Mouse (Mus musculus) intestine, embryonic 14.5 days (tissue): ENCODE measurements around the gene Rex1bd. TPM values are rescaled to one million over a fixed set of nuclear protein-coding genes. Genes with fewer than 3 reads are reported as not detected.
A peak's percentile ranks its signal among the peaks of the same experiment; 100 is the strongest.

Experiments
- ATAC-seq: fragments of 200-750 bp; cut with Nextera tagmentation; replicated peaks from 2 replicates; pipeline ENCODE4 v1.8.0; 2017; ENCODE audit warnings: low read depth, moderate number of reproducible peaks, moderate TSS enrichment, moderate library complexity; ENCODE audit not compliant: low FRiP score, low TSS enrichment
- DNase-seq: peaks from one replicate; pipeline ENCODE4 v3.0.0-alpha.2; 2018; ENCODE audit warnings: low spot score
- H3K27ac ChIP-seq: fragments of 300-500 bp; sonication (generic); 2 replicates; pipeline ENCODE4 v1.5.1; 2014; ENCODE audit warnings: low read depth, mild to moderate bottlenecking, control low read depth
- H3K27me3 ChIP-seq: fragments of 300-500 bp; sonication (generic); replicated peaks from 2 replicates; pipeline ENCODE4 v1.6.1; 2014; ENCODE audit warnings: low read length, control low read depth; ENCODE audit not compliant: control insufficient read depth, insufficient read depth
- H3K36me3 ChIP-seq: fragments of 300-500 bp; sonication (generic); 2 replicates; pipeline ENCODE4 v1.6.1; 2014; ENCODE audit warnings: low read length, control low read depth; ENCODE audit not compliant: control insufficient read depth, insufficient read depth
- H3K4me1 ChIP-seq: fragments of 300-500 bp; sonication (generic); replicated peaks from 2 replicates; pipeline ENCODE4 v1.6.1; 2014; ENCODE audit warnings: low read length, control low read depth, mixed read lengths; ENCODE audit not compliant: control insufficient read depth, insufficient read depth
- H3K4me2 ChIP-seq: fragments of 300-500 bp; sonication (generic); 2 replicates; pipeline ENCODE4 v1.6.1; 2014; ENCODE audit warnings: low read length
- H3K4me3 ChIP-seq: fragments of 300-500 bp; sonication (generic); 2 replicates; pipeline ENCODE4 v1.5.1; 2014; ENCODE audit warnings: low read depth, low read length, control low read depth, mixed read lengths
- H3K9ac ChIP-seq: fragments of 300-500 bp; sonication (generic); 2 replicates; pipeline ENCODE4 v1.6.1; 2014; ENCODE audit warnings: mild to moderate bottlenecking, low read length
- H3K9me3 ChIP-seq: fragments of 300-500 bp; sonication (generic); 2 replicates; pipeline ENCODE4 v1.6.1; 2016; ENCODE audit warnings: low read length, control low read depth; ENCODE audit not compliant: control insufficient read depth
- WGBS: fragments of 180-500 bp; shearing (Covaris S2); extraction: QIAGEN DNeasy Blood & Tissue Kit; methylation state at CpG from one replicate; pipeline ENCODE4 v1.1.7; 2014; 5-methylcytosine and 5-hydroxymethylcytosine counted together
- polyA plus RNA-seq: library from polyadenylated mRNA; unstranded; fragments of >200 nt; fragmentation: Nextera tagmentation; extraction: Ambion mirVana; gene quantifications from 2 replicates; pipeline ENCODE4 v1.2.1, GENCODE M21; 2014

The Rex1bd gene
- polyA plus RNA-seq, 1 experiment from 2014 or later, result 136 TPM

DNA sequence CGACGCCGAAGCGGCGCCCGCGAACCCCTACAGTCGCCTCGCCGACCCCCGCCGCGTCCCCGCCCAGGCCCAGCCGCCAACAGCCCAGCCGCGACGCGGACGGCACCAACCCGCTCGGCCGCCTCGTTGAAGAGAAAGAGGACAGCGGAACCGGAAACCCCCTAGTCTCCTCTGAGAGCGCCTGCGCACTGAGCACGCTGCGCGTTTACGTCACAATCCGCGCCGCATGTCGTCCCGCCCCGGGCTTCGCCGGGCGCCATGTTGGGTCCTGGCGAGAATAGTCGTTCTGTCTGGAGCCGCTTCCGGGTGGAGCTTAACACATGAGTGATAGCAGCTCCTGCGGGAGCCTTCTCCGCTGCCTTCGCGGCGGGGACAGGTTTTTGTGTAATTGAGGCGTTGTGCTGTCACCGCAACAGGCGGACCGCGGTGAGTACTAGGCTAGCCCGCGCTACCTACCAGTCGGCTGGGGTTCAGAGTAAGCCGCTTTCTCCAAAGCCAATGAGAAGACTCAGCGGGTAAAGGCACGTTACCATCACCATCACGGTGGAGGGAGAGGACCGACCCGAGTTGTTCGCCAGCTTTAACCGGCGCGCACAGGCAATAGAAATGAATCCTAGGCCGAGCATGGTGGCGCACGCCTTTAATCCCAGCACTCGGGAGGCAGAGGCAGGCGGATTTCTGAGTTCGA is 3.8 kb upstream of the Rex1bd start, which contains the start of gene Uba52:
Uba52 (minus strand) TSS at position 574 of the 688 bp plus-strand sequence.
- Histone ChIP-seq H3K4me1 (peaks cover 15% of the 10 kb centered on the region), H3K4me2 (peak within 1 kb of the TSS; percentile 95), H3K9me3 (no peaks in the 10 kb centered on the region), H3K4me3 (peak within 1 kb of the TSS; percentile 97), H3K27me3 (no peaks in the 10 kb centered on the region), H3K27ac (peak within 1 kb of the TSS; percentile 98), H3K36me3 (peaks cover 35% of the 10 kb centered on the region), H3K9ac (peak within 1 kb of the TSS; percentile 97)
- WGBS, result under 1% methylated on average over 74 of the region's 74 CpGs
- DNase-seq (peak; percentile 97), ATAC-seq (peak; percentile 75)

DNA sequence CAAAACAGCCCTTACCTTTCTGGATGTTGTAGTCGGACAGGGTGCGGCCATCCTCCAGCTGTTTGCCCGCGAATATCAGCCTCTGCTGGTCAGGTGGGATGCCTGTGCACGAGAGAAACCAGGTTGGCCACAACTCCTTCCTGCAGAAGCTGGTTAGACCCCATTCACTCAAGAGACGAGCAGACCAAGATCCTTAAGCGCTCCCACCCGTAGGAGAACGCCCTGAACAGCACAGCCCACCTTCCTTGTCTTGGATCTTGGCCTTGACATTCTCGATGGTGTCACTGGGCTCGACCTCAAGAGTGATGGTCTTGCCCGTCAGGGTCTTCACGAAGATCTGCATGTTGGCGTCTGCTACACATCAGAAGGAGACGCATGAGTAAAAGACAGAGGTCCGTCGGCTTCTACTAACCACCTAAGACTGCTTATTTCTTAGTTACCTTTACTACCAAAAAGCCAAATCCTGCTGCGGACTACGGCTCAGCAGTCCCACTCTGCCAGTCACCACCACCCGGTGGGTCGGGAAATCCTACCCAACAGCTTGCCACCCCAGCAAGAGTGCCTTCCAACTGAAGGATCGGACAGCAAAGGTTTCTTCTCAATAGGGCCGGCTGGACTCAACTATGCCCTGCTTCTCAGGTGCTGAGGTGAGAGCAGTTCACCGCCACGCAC is 2.9 kb upstream of the Rex1bd start:
- no peaks in the 10 kb centered on the region for H3K9me3 ChIP-seq
- H3K4me1 ChIP-seq, result peaks cover 19% of the 10 kb centered on the region
- peaks cover 30% of the 10 kb centered on the region for H3K36me3 ChIP-seq
- H3K27me3 ChIP-seq, result no peaks in the 10 kb centered on the region
- WGBS, result 10% methylated on average over 25 of the region's 25 CpGs
- peak overlapping the region; percentile 97 for H3K4me3 ChIP-seq
- DNase-seq (no peak), ATAC-seq (no peak)
- peak overlapping the region; percentile 95 for H3K4me2 ChIP-seq
- peak overlapping the region; percentile 98 for H3K27ac ChIP-seq
- H3K9ac ChIP-seq, result peak overlapping the region; percentile 97

DNA sequence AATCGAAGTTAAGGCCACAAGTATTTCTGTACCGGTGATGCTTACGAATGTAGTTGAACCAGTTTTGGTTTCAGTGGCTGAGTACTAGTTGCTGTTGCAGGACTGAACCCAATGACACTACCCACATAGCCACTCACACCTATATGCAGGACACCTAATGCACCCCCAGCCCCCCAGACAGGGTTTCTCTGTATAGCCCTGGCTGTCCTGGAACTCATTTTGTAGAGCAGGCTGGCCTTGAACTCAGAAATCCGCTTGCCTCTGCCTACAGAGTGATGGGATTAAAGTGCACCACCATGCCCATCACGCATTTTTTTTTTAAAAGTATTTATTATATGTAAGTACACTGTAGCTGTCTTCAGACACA is 458 bp upstream of the Rex1bd start:
- Histone ChIP-seq H3K9ac (no peak overlapping the region), H3K4me3 (0 out of 2 replicates have a peak overlapping the region, but pooled peaks have one; percentile 78), H3K9me3 (no peaks in the 10 kb centered on the region), H3K36me3 (peaks cover 26% of the 10 kb centered on the region), H3K4me2 (no peak overlapping the region), H3K27ac (no peak overlapping the region), H3K27me3 (peaks cover 18% of the 10 kb centered on the region), H3K4me1 (peaks cover 23% of the 10 kb centered on the region)
- no peak for ATAC-seq
- no peak for DNase-seq
- 65% methylated on average over 5 of the region's 5 CpGs for WGBS

DNA sequence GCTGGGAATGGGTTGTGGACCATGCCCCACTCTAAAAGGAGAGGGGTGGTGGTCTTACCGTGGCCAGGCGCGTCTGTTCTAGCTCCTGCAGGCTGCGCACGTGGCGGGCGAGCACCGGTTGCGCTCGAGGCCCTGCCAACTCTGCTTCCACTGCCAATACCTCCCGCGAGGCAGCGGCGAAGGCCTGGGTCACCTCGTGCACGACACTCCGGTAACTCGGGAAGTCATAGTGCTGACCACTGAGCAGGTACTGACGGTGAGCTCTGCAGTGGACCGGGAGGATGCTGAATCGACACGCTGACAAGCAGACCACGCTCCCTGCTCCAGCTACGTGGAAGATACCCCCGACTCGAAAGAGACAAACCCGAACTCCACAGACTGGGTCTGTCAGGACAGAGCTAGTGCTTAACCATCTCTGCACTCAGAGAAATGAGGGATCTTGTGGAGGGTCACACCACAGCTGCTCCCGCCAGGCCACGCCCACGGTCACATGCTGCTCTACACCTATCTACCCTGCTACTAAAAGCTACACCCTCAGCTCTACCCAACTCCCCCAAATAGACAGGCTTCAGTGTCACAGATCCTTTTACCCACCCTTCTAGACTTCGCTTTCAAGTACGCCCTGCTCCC is 739 bp downstream of the Rex1bd start:
- 34% methylated on average over 32 of the region's 32 CpGs for WGBS
- peak overlapping the region; percentile 78 for H3K4me3 ChIP-seq
- H3K27me3 ChIP-seq, result peaks cover 30% of the 10 kb centered on the region
- peaks cover 26% of the 10 kb centered on the region for H3K36me3 ChIP-seq
- H3K9ac ChIP-seq, result peak overlapping the region; percentile 67
- H3K4me2 ChIP-seq, result peak overlapping the region; percentile 59
- ATAC-seq (no peak; the same call in 1 of the 2 replicates), DNase-seq (no peak)
- no peaks in the 10 kb centered on the region for H3K9me3 ChIP-seq
- H3K4me1 ChIP-seq, result peaks cover 27% of the 10 kb centered on the region
- peak overlapping the region; percentile 76; the same call in 1 of the 2 replicates for H3K27ac ChIP-seq

DNA sequence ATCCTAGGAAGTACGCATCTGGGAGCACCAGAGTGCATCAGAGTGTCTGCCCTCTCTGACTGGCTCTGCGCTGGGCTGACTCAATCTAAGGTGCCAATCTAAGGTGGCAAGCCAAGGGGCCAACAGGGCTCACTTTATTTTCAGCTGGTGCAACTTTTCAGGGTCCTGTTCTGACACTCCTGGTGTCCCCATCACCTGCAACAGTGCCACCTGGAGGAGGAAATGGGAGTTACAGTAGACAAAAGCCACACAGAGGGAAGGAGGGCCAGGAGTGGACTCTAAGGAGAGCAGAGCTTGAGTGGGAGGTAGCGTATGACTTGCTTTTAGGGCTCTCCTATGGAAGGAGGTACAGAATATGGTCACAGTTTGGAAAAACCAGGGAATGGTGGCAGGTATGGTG is 1.7 kb downstream of the Rex1bd start:
- DNase-seq, result peak; percentile 92
- Histone ChIP-seq H3K9me3 (no peaks in the 10 kb centered on the region), H3K4me2 (no peak overlapping the region), H3K4me3 (no peak overlapping the region), H3K4me1 (peaks cover 27% of the 10 kb centered on the region), H3K9ac (no peak overlapping the region), H3K36me3 (peaks cover 26% of the 10 kb centered on the region), H3K27ac (no peak overlapping the region), H3K27me3 (peaks cover 40% of the 10 kb centered on the region)
- 85% methylated on average over 3 of the region's 3 CpGs for WGBS
- ATAC-seq, result no peak

DNA sequence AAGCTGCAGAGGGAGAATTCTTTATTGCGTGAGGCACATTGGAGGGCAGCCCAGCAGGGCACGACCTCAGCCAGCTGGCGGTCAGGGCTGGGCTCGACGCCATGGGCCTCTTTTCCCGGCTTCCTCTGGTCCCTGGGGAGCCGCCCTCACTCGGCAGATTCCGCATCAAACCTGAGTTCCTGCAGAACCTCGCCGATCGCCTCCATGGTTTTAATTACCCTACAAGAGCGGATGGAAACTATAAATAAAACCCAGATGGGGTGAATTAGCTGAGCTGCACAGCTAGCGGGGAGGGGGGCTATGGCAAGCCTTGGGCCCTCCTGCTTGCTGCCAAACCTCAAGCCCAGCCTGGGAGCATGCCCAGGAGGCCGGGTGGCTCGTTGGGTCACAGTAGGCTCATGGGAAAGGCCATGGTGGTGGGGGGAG is 2.2 kb downstream of the Rex1bd start:
- H3K27me3 ChIP-seq, result peaks cover 45% of the 10 kb centered on the region
- H3K4me2 ChIP-seq, result no peak overlapping the region
- WGBS, result 58% methylated on average over 16 of the region's 16 CpGs
- peaks cover 26% of the 10 kb centered on the region for H3K36me3 ChIP-seq
- H3K27ac ChIP-seq, result no peak overlapping the region
- H3K9me3 ChIP-seq, result no peaks in the 10 kb centered on the region
- DNase-seq (no peak), ATAC-seq (no peak)
- no peak overlapping the region for H3K9ac ChIP-seq
- no peak overlapping the region for H3K4me3 ChIP-seq
- peaks cover 27% of the 10 kb centered on the region for H3K4me1 ChIP-seq

DNA sequence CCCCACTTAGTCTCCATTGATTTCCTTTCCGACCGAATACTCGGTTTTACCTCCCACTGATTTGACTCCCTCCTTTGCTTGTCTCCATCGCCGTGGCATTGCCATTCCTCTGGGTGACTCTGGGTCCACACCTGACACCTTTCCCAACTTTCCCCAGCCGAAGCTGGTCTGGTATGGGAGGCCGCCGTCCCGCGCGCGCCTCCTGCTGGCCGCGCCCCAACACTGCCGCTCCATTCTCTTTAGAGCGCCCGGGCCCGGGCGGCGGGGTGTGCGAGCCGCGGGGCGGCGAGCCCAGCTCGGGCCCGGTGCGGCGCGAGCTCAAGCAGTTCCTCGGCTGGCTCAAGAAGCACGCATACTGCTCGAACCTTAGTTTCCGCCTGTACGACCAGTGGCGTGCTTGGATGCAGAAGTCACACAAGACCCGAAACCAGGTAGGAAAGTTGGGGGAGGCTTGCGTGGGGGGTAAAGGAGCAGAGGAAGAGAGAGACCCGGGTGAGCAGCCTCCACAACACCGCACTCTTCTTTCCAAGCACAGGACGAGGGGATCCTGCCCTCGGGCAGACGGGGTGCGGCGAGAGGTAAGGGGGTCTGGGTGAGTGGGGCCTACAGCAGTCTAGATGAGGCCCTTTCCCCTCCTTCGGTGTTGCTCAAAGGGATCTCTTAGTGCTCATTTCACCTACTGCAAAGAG is 3.3 kb downstream of the Rex1bd start:
- WGBS, result 14% methylated on average over 46 of the region's 46 CpGs
- H3K9ac ChIP-seq, result no peak overlapping the region
- H3K27me3 ChIP-seq, result peaks cover 56% of the 10 kb centered on the region
- H3K9me3 ChIP-seq, result no peaks in the 10 kb centered on the region
- H3K4me2 ChIP-seq, result no peak overlapping the region; the same call in 1 of the 2 replicates
- ATAC-seq (no peak; the same call in 1 of the 2 replicates), DNase-seq (peak; percentile 89)
- peaks cover 19% of the 10 kb centered on the region for H3K4me1 ChIP-seq
- no peak overlapping the region for H3K4me3 ChIP-seq
- H3K36me3 ChIP-seq, result peaks cover 18% of the 10 kb centered on the region
- no peak overlapping the region for H3K27ac ChIP-seq

DNA sequence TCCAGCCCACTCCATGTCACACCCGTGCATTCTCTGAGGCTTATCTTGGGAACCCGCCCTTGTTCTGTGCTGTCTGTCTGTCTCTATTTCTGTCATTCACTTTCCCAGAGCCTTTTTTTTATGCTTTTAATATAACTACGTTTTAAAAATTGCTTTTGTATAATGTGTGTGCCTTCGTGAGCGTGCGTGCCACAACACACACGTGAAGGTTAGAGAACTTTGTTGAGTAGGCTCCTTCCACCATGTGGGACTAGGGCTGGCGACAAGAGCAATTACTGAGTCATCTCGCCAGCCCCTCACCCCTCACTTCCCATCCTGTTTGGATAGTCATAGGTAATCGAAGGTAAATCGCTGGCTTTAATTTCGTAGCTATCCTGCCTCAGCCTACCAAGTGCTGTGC is 4.0 kb downstream of the Rex1bd start:
- H3K27me3 ChIP-seq, result peaks cover 63% of the 10 kb centered on the region
- H3K36me3 ChIP-seq, result peaks cover 11% of the 10 kb centered on the region
- ATAC-seq (no peak), DNase-seq (no peak)
- no peak overlapping the region for H3K9ac ChIP-seq
- H3K9me3 ChIP-seq, result no peaks in the 10 kb centered on the region
- H3K4me3 ChIP-seq, result no peak overlapping the region
- WGBS, result 30% methylated on average over 12 of the region's 12 CpGs
- H3K27ac ChIP-seq, result no peak overlapping the region
- H3K4me2 ChIP-seq, result peak overlapping the region; percentile 27; the same call in 1 of the 2 replicates
- H3K4me1 ChIP-seq, result peaks cover 19% of the 10 kb centered on the region
